Mouse (Mus musculus): ENCODE measurements around the gene Hps1.

The Hps1 gene

GRCm38 (mm10) chr19:42755148-42755870 is 24.5 kb downstream of the Hps1 start:
- DNase-seq (ENCODE audit: low read depth, low spot score): no peak

DNA sequence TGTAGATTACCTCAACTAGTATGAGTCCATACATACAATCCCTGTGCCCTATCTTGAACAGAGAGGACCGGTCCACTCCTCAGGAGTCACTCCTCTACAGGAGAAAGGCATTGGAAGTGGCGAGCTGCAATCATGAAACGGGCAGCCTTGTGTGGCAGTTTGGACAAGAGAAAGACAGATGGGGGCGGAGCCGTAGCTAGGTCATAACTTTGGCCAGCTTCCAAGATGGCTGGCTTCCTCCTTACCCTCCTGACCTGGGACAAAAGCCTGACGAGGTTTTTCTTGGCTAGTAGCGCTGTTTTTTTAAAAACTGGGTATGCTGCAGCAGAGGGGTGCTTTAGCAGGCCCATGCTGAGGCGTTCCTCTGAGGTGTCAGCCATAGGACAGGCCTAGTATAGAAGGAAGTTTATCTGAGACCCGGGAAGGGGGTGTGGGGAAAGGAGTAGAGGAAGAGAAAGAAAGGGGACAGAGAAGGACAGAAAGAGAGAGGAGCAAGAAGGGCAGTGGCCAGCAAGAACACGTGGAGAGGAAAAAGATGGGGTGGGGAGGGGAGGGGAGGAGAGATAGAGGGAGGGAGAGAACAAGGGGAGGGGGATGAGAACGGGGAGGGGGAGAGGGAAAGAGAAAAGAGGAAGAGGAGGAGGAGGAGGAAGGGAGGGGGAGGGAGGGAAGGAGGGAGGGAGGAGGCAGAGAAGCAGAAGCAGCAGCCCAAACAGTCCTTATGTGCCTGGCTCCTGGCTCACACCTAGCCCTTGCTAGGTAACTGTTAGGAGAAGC is 26.4 kb downstream of the Hps1 start:
- DNase-seq (ENCODE audit: low read depth, low spot score): no peak

- DNase-seq (ENCODE audit: low read depth, low spot score): peak; percentile 60
These were observed 27.3 kb downstream of the Hps1 start, which contains the start of gene Pyroxd2 for GRCm38 (mm10) chr19:42752363-42752931. TSS of gene Pyroxd2 (minus strand) at chr19:42752775.

GRCm38 (mm10) chr19:42750196-42750595 is 29.6 kb downstream of the Hps1 start:
- no peak for DNase-seq (ENCODE audit: low read depth, low spot score)

GRCm38 (mm10) chr19:42746702-42747101 is 33.1 kb downstream of the Hps1 start:
- DNase-seq (ENCODE audit: low read depth, low spot score): no peak

- no peak for DNase-seq (ENCODE audit: low read depth, low spot score)
These were observed 33.9 kb downstream of the Hps1 start for GRCm38 (mm10) chr19:42745869-42746224.

- no peak for DNase-seq (ENCODE audit: low read depth, low spot score)
These were observed 34.5 kb downstream of the Hps1 start for GRCm38 (mm10) chr19:42745084-42745868.

DNA sequence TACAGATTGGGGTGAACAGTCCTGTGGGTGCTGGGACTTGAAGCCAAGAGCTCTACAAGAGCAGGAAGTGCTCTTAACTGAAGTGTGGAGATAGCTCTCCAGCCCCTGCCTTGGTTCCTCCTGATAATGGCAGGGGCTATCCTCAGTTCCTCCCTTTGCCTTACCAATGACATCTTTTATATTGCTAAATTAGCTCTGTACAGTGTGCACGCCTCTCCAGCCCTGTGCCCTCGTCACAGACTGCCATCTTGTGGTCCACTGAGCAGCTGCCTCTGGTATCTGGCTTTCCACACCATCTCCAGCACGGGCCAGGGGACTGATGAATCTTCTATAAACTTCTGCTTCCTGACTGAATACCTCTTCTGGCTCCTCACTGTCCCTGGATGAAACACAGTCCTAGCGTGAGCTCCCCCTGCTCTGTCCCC is 35.6 kb downstream of the Hps1 start:
- no peak for DNase-seq (ENCODE audit: low read depth, low spot score)

- no peak for DNase-seq (ENCODE audit: low read depth, low spot score)
These were observed 36.5 kb downstream of the Hps1 start for GRCm38 (mm10) chr19:42743261-42743660.

DNA sequence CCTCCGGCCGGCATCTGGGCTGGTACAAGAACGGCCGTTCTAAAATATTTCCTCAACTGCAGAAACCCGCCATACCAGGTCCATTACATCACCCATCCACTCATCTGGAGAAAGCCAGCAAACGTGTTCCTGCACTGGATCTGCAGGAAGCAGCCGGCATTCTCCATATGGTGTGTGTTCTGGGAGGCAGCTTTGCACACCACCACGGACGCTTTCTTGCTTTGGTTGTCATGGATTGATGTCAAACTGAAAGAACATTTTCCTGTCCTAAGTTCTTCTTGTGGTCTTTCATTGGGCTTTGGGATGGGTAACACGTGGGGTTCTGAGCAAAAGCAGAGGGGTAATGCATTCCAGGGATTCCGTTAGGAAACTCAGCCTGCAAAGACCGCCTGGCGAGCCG is 37.9 kb downstream of the Hps1 start:
- DNase-seq (ENCODE audit: low read depth, low spot score): no peak

- no peak for DNase-seq (ENCODE audit: low read depth, low spot score)
These were observed 39.4 kb downstream of the Hps1 start for GRCm38 (mm10) chr19:42740163-42740899.

DNA sequence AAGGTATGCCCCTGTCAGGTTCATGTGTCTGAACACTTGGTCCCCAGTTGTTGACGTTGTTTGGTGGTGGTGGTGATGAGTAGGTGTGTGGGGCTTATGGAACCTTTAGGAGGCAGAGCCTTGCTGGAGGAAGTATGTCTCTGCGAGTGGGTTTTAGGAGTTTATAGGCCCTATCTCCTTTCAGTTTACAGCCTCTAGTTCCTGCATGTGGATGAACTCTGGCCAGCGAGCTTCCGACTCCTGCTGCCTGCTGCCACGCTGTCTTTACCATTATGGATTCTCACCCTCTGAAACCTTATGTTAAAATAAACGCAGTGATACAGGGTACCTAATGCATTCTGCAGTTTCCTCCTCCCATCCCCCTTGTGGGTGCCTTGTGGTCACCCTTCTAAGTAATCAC is 40.0 kb downstream of the Hps1 start:
- DNase-seq (ENCODE audit: low read depth, low spot score): no peak

- DNase-seq (ENCODE audit: low read depth, low spot score): no peak
These were observed 42.0 kb downstream of the Hps1 start for GRCm38 (mm10) chr19:42737753-42738152.

DNA sequence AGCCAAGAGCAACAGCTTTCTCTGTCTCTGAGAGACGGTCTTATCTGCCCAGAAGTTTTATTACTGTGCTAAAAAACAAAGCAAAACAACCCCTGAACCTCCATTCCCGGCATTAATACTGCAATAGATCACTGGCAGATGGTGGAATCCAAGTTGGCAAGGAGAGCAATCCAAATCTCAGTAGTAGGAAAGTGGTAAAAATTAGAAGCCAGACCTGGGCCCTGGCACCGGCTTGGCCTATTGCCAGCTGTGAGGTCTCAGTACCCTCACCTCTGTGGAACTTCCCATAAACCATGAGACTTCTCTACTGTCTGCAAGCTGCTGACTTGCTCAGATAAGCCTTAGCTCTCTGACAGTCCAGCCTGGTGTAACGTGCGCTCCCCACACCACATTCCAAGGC is 44.8 kb downstream of the Hps1 start:
- DNase-seq (ENCODE audit: low read depth, low spot score): no peak

DNA sequence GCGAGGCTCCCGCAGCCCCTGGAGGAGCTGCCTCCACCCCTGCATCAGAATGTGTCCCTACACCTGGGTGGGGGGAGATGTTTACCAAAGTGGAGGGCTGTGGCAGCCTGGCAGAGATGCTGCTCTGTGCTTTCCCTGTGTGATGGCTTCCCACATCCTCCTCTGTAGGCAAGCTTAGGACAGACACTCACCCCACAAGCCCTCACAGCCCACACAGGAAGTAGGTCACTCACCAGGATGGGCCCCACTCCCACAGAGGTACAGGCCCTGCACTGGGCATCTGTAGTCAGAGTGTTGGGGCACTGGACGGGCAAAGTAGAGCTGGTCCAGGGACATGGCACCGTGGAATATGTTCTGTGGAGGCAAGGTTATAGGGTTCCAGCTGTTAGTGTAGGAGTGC is 52.4 kb downstream of the Hps1 start:
- DNase-seq (ENCODE audit: low read depth, low spot score): no peak

DNA sequence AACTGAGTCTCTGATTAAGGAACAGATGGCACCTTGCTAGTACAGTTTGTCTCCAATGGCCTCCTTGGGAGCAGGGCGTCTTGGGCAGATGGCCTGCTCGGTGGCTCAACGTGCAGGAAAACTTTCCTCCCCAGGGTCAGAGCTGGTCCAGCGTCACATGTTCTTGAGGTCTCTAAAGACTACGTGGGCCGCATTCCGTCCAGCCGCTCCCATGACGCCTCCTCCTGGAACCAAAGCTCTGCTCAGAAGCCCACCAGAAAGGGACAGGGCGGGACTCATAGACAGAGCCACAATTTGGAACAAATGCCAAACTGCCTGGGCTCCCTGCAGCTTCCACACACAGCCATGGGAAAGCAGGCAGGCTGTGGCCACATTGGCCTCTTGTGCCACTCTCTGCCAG is 53.0 kb downstream of the Hps1 start:
- no peak for DNase-seq (ENCODE audit: low read depth, low spot score)

DNA sequence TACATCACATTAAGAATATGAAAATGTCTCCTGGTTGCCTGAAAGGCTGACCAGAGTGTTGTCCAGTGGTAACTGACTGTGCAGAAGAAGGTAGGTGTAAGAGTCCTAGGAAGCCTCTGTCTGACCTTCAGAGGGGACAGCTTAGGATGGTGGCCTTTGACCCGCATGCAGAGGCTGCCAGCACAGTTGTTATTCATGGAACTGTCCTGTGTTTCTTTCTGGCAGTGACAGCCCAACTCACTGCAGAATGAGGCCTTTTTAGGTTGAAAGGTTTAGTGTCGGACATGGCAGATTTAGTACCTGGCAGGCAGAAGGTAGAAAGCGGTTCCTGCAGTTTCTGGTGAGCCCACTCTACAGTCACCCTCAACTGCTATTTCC is 53.8 kb downstream of the Hps1 start:
- DNase-seq (ENCODE audit: low read depth, low spot score): no peak

DNA sequence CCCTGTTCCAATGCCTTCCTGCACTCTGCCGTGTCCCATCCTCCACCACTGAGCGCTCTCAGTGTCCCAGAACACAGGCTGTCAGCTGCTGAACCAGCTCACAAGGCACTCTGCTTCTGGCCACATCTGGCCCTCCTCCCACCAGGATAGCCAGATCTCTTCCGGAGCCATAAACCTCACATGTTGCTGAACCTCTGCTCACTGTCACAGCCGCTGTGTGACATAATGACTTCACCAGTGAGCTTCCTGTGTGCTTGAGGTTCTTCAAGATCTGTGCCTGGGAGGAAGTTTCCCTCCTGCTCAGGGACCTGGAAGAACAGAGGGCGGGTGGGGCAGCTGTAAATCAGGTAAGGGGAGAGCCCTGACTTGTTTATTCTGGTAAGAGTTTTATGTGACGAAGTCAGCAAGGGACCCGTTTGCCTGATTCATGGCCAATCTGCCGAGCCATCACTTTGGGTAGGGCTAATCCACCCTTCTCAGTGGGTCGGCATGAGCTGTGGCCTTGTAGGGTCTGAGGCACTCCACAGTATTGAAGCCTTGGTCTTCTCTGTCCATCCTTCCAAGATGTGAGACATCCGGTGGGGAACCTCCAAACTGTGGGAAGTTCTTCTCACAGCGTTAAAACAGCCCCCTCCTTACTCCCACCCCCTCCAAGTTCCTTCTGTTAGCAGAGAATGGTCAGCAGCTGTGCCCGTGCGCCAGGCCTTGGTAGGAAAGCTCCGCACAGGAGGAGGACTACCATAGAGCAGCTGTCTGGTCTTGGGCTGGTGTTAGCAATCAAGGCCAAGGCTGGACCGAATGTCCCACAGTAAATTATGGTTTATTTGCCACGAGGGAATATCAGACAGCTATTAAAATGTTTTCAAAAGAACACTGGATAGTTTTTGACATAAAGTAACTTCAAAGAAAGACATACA is 54.5 kb downstream of the Hps1 start:
- DNase-seq (ENCODE audit: low read depth, low spot score): no peak

DNA sequence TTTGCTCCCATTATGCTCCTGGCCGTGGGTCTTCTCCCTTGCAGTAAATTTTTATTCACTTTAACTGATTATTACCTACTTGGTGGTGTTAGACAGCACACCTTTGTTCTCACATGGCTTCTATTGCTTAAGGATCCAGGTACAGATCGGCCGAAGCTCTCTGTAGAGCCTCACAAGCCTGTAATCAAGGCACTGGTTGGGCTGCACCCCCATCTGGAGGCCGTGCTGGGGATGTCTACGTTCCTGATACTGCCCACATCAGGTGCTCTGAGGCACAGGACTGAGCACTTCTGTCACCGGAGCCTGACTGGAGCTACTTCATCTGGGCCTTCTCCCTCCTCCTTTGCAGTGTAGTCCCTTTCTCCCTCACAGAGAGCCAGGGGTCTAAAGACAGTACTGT is 56.5 kb downstream of the Hps1 start:
- no peak for DNase-seq (ENCODE audit: low read depth, low spot score)

DNA sequence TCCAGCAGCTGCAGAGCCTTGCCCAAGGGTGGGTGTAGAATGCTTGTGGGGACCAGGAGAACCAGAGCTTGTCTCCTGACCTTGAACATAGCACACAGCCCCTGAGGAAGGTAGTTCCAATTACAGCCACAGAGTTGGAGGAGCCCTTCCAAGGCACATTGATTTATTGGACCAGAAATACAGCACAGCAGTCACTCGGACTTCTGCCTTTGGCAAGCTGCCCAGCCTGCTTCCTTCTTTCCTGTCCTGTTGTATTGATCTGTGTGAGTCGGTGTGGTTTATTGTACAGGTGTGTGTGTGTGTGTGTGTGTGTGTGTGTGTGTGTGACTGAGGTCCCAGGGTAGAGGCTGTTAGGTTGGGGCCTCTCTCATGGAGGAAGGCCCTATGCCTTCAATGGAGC is 57.3 kb downstream of the Hps1 start:
- DNase-seq (ENCODE audit: low read depth, low spot score): no peak
